Mouse (Mus musculus): ENCODE data around the gene Macf1. TPM values are rescaled to one million over a fixed set of nuclear protein-coding genes. Genes with fewer than 3 reads are reported as not detected.
"Not testable (repeated sequence)": the region's sequence is repeated elsewhere in the genome, so short reads cannot be mapped to it uniquely, and the experiment has no call there.

Gene Macf1
- total RNA-seq, 2 experiments from 2014 or later: 231 to 247 TPM

GRCm38 (mm10) chr4:123454871-123455640 is 229.1 kb downstream of the Macf1 start:
- H3K27ac ChIP-seq: no peak overlapping the region
- no peak for DNase-seq (ENCODE audit: low spot score in 2 of 2)
- H3K4me3 ChIP-seq: no peak overlapping the region
- TF ChIP-seq CTCF (conservative IDR thresholded peaks at IDR 0.05): no peak

- TF ChIP-seq CTCF (conservative IDR thresholded peaks at IDR 0.05): no peak
- H3K4me3 ChIP-seq: no peak overlapping the region
- DNase-seq (ENCODE audit: low spot score in 2 of 2): no peak
- no peak overlapping the region for H3K27ac ChIP-seq
These were observed 230.4 kb downstream of the Macf1 start for GRCm38 (mm10) chr4:123453729-123454128.

GRCm38 (mm10) chr4:123451991-123452390 is 232.2 kb downstream of the Macf1 start:
- Histone ChIP-seq H3K27ac (no peak overlapping the region), H3K4me3 (no peak overlapping the region)
- no peak for DNase-seq (ENCODE audit: low spot score in 2 of 2)
- no peak for TF ChIP-seq CTCF (conservative IDR thresholded peaks at IDR 0.05)

- H3K4me3 ChIP-seq: no peak overlapping the region
- DNase-seq (ENCODE audit: low spot score in 2 of 2): no peak
- no peak for TF ChIP-seq CTCF (conservative IDR thresholded peaks at IDR 0.05)
- no peak overlapping the region for H3K27ac ChIP-seq
These were observed 234.9 kb downstream of the Macf1 start for GRCm38 (mm10) chr4:123449304-123449703.

GRCm38 (mm10) chr4:123448015-123448414 is 236.1 kb downstream of the Macf1 start:
- DNase-seq (ENCODE audit: low spot score in 2 of 2): no peak
- Histone ChIP-seq H3K27ac (no peak overlapping the region), H3K4me3 (no peak overlapping the region)
- no peak for TF ChIP-seq CTCF (conservative IDR thresholded peaks at IDR 0.05)

GRCm38 (mm10) chr4:123447251-123447650 is 236.9 kb downstream of the Macf1 start:
- no peak overlapping the region for H3K27ac ChIP-seq
- H3K4me3 ChIP-seq: no peak overlapping the region
- DNase-seq (ENCODE audit: low spot score in 2 of 2): no peak
- TF ChIP-seq CTCF (conservative IDR thresholded peaks at IDR 0.05): no peak

- TF ChIP-seq CTCF (conservative IDR thresholded peaks at IDR 0.05): no peak
- peak overlapping the region; percentile 20; the same call in 1 of the 2 replicates for H3K27ac ChIP-seq
- DNase-seq (ENCODE audit: low spot score in 2 of 2): no peak
- H3K4me3 ChIP-seq: no peak overlapping the region
These were observed 237.4 kb downstream of the Macf1 start for GRCm38 (mm10) chr4:123446754-123447153.

GRCm38 (mm10) chr4:123446221-123446620 is 237.9 kb downstream of the Macf1 start:
- not testable (repeated sequence) for H3K4me3 ChIP-seq; H3K27ac ChIP-seq; DNase-seq (ENCODE audit: low spot score in 2 of 2)

GRCm38 (mm10) chr4:123438414-123438813 is 245.7 kb downstream of the Macf1 start:
- no peak for TF ChIP-seq CTCF (conservative IDR thresholded peaks at IDR 0.05)
- no peak overlapping the region for H3K4me3 ChIP-seq
- DNase-seq (ENCODE audit: low spot score in 2 of 2): no peak
- no peak overlapping the region for H3K27ac ChIP-seq

GRCm38 (mm10) chr4:123433171-123433570 is 251.0 kb downstream of the Macf1 start:
- H3K4me3 ChIP-seq: no peak overlapping the region
- TF ChIP-seq CTCF (conservative IDR thresholded peaks at IDR 0.05): no peak
- H3K27ac ChIP-seq: peak overlapping the region; percentile 56; the same call in 1 of the 2 replicates
- no peak for DNase-seq (ENCODE audit: low spot score in 2 of 2)

GRCm38 (mm10) chr4:123431936-123432335 is 252.2 kb downstream of the Macf1 start:
- no peak overlapping the region for H3K4me3 ChIP-seq
- DNase-seq (ENCODE audit: low spot score in 2 of 2): no peak
- TF ChIP-seq CTCF (conservative IDR thresholded peaks at IDR 0.05): 0 out of 2 replicates have a peak, but pooled peaks have one; percentile 10
- no peak overlapping the region for H3K27ac ChIP-seq

GRCm38 (mm10) chr4:123427900-123428684 is 256.1 kb downstream of the Macf1 start:
- TF ChIP-seq CTCF (conservative IDR thresholded peaks at IDR 0.05): no peak
- Histone ChIP-seq H3K27ac (peak overlapping the region; percentile 58; the same call in 1 of the 2 replicates), H3K4me3 (no peak overlapping the region)
- no peak for DNase-seq (ENCODE audit: low spot score in 2 of 2)

GRCm38 (mm10) chr4:123427271-123427899 is 256.8 kb downstream of the Macf1 start:
- H3K27ac ChIP-seq: peak overlapping the region; percentile 58; the same call in 1 of the 2 replicates

More at GRCm38 (mm10) chr4:123427271-123427899, 256.8 kb downstream of the Macf1 start:
- TF ChIP-seq CTCF (conservative IDR thresholded peaks at IDR 0.05): no peak
- H3K4me3 ChIP-seq: no peak overlapping the region
- no peak for DNase-seq (ENCODE audit: low spot score in 2 of 2)
